Mouse (Mus musculus) cerebellum, adult 2 months (tissue): ENCODE measurements around the gene Zfhx3.

Experiments
- CTCF ChIP-seq: fragments of 200-500 bp; IDR thresholded peaks from 2 replicates; pipeline ENCODE4 v1.5.1; 2011; ENCODE audit warnings: low read depth, mild to moderate bottlenecking, control low read depth, low read length, moderate library complexity, borderline replicate concordance; ENCODE audit not compliant: insufficient read depth
- POLR2A ChIP-seq: fragments of 200-500 bp; IDR thresholded peaks from 2 replicates; pipeline ENCODE4 v1.6.1; 2011; ENCODE audit warnings: low read length, control low read depth, borderline replicate concordance; ENCODE audit not compliant: insufficient read depth

GRCm38 (mm10) chr8:108908066-108908465, 965.6 kb downstream of the Zfhx3 start:
- no peak for TF ChIP-seq CTCF
- no peak for TF ChIP-seq POLR2A
